Comparison of ENCODE assay signal across 15 mouse cellular contexts in genomic region chr5:49642439-49642838, GRCm38 (mm10).
DNase-seq lines count a peak whose midpoint lies in the region; ATAC-seq lines count a peak whose summit lies in the region.
"Had no signal": no experiment of that assay in that cellular context is flagged by ENCODE, and none has a peak within 500 bp of the region (broad histone marks: within the 10 kb centered on the region; RNA-seq: fewer than 3 reads in every experiment).

No protein-coding gene starts in this region.

- no peaks in the 10 kb centered on the region for H3K27me3 ChIP-seq in forebrain, embryonic 15.5 days
- no peaks in the 10 kb centered on the region for H3K27me3 ChIP-seq in forebrain, embryonic 11.5 days (ENCODE audit: control insufficient read depth, insufficient read depth, low read length)
- H3K27me3 ChIP-seq: liver, embryonic 13.5 days had no signal

- H3K4me1 ChIP-seq in forebrain, embryonic 15.5 days: no peaks in the 10 kb centered on the region
- no peaks in the 10 kb centered on the region for H3K4me1 ChIP-seq in forebrain, embryonic 11.5 days (replicated peaks; ENCODE audit: control insufficient read depth, insufficient read depth, low read length)
- H3K4me1 ChIP-seq: liver, embryonic 13.5 days had no signal

- ATAC-seq in forebrain, embryonic 15.5 days (replicated peaks): peak; percentile 32; the same call in 1 of the 2 replicates
- ATAC-seq in forebrain, embryonic 11.5 days (replicated peaks; ENCODE audit: low FRiP score): no peak
- ATAC-seq: intestine, embryonic 16.5 days; midbrain, embryonic 16.5 days had no signal

- no peak for DNase-seq in forebrain, embryonic 11.5 days (ENCODE audit: low spot score)
- DNase-seq in NIH3T3 (ENCODE audit: low read depth): peak; percentile 68
- peak; percentile 78 for DNase-seq in cerebellum, adult 8-10 months
- peak; percentile 21 for DNase-seq in layer of hippocampus, adult 9-10 months (ENCODE audit: low spot score)
- no peak for DNase-seq in frontal cortex, postnatal 14 days (ENCODE audit: low spot score in 2 of 2)
- no peak for DNase-seq in lung, postnatal 36 days
- DNase-seq: adrenal gland, postnatal 14 days; heart, adult 18-20 months; heart, postnatal 36 days; kidney, postnatal 14 days; liver, embryonic 13.5 days; right cerebral cortex, adult 18-20 months had no signal

- no peaks in the 10 kb centered on the region for H3K9me3 ChIP-seq in forebrain, embryonic 15.5 days
- no peaks in the 10 kb centered on the region for H3K9me3 ChIP-seq in forebrain, embryonic 11.5 days (ENCODE audit: control insufficient read depth, low read length)
- H3K9me3 ChIP-seq: liver, embryonic 13.5 days had no signal

- H3K36me3 ChIP-seq in forebrain, embryonic 15.5 days: no peaks in the 10 kb centered on the region
- no peaks in the 10 kb centered on the region for H3K36me3 ChIP-seq in forebrain, embryonic 11.5 days (ENCODE audit: control insufficient read depth, insufficient read depth, low read length)
- H3K36me3 ChIP-seq: liver, embryonic 13.5 days had no signal

- no peak overlapping the region for H3K27ac ChIP-seq in forebrain, embryonic 15.5 days (replicated peaks)
- no peak overlapping the region for H3K27ac ChIP-seq in forebrain, embryonic 11.5 days (ENCODE audit: low read depth, low read length)
- H3K27ac ChIP-seq: liver, embryonic 13.5 days had no signal

- H3K4me3 ChIP-seq in forebrain, embryonic 15.5 days: no peak overlapping the region
- no peak overlapping the region for H3K4me3 ChIP-seq in forebrain, embryonic 11.5 days (ENCODE audit: low read depth, low read length)
- H3K4me3 ChIP-seq: liver, embryonic 13.5 days had no signal

- no peak overlapping the region for H3K4me2 ChIP-seq in forebrain, embryonic 15.5 days (replicated peaks)
- H3K4me2 ChIP-seq in forebrain, embryonic 11.5 days (ENCODE audit: low read depth, low read length, severe bottlenecking): no peak overlapping the region
- H3K4me2 ChIP-seq: liver, embryonic 13.5 days had no signal

- 78% methylated on average over 2 of the region's 2 CpGs for WGBS in forebrain, embryonic 15.5 days
- WGBS in forebrain, embryonic 11.5 days: 83% methylated on average over 2 of the region's 2 CpGs

- no peak overlapping the region for H3K9ac ChIP-seq in forebrain, embryonic 15.5 days (replicated peaks)
- no peak overlapping the region for H3K9ac ChIP-seq in forebrain, embryonic 11.5 days (ENCODE audit: low read length)
- H3K9ac ChIP-seq: liver, embryonic 13.5 days had no signal

Comparison
In these comparisons a context has a peak if more than half of its experiments do, and no peak if none do; other contexts are left out.
1. DNase-seq: peak in NIH3T3 (single experiment), cerebellum, adult 8-10 months (single experiment) and layer of hippocampus, adult 9-10 months (single experiment); none in forebrain, embryonic 11.5 days (single experiment), frontal cortex, postnatal 14 days (0 of 2) and lung, postnatal 36 days (single experiment).